Mouse (Mus musculus): ENCODE results near the gene Tmtc2.

DNA sequence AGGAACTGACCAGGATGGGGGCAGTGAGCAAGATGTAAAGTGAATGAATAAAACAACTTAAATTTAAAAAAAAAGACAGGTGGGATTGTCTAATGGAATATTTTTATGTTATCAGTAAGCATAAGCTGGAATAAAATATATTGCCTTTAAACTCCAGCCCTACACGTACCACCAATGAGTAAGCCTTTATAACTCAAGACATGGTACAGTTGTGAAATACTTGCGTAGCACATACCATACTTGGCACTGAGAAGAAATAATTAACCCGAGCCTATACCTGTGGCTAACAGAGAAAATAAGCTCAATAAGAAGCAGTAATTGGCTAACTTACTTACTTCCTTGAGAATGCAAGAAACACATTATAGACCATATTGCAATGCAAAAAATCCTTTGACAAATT is 228.3 kb downstream of the Tmtc2 start:
- TF ChIP-seq CTCF (IDR thresholded peaks at IDR 0.05; ENCODE audit: low read depth, low read length) (no peak), POLR2A (IDR thresholded peaks at IDR 0.05; ENCODE audit: insufficient read depth, low read length) (no peak), EP300 (IDR thresholded peaks at IDR 0.05; ENCODE audit: insufficient read depth, low read depth, low read length) (no peak)

Data from ES-Bruce4 (cell line).